Mouse (Mus musculus): Measurements from ENCODE around the gene Lrrc15. TPM values are rescaled to one million over a fixed set of nuclear protein-coding genes. Genes with fewer than 3 reads are reported as not detected.
A peak's percentile ranks its signal among the peaks of the same experiment; 100 is the strongest.

Lrrc15 gene
- total RNA-seq, 2 experiments from 2014 or later, result 0.60 to 0.65 TPM

DNA sequence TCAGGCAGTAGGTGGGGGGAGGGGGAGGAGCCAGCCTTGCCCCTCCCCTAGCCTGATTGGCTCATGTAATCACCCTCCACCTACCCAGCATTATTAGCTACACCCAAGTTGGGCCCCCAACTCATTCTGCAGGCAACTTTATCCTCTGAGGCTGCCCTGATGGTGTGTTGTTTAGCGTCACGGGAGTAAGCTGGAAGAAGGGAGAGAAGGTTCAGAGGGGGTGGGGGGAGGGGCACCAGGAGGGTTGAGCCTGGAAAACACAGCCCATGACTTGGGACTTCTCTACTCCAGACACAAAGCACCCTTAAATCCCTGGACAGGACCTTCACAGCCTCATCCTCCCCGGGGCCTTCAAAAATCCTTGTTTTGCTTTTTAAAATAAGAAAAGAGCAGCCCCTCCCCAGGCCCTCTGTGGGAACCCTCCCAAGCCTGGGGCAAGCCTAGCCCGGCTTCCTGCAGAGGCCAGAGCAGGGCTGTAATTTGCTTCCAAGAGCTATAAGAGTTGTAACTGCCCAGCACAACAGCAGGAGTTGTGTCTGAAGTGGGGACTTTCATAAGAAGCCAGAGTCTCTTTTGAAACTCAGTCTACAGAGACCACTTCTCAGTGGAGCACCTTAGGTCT, 2.3 kb downstream of the Lrrc15 start:
- intact Hi-C loops (cut with DNase I), result no loop called here
- no peak for DNase-seq

DNA sequence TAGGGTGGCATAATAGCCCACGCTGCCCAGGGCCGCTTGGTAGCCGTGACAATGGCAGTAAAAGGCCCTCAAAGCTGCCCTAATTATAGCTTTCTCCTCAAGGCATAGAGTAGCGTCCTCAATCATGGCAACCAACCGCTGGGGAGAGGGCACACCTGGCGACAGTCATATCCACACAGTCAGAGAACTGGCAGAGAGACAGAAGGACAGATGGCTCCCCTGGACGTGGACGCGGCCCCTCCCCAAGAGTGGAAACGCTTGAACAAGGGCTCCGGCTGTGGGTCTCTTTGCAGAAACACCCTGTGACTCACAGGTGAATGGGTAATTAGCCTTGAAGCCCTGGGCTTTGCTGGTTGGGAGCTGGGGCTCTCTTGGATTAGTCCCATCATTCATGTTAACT, 4.7 kb downstream of the Lrrc15 start:
- no peak for DNase-seq
- intact Hi-C loops (cut with DNase I), result no loop called here

DNA sequence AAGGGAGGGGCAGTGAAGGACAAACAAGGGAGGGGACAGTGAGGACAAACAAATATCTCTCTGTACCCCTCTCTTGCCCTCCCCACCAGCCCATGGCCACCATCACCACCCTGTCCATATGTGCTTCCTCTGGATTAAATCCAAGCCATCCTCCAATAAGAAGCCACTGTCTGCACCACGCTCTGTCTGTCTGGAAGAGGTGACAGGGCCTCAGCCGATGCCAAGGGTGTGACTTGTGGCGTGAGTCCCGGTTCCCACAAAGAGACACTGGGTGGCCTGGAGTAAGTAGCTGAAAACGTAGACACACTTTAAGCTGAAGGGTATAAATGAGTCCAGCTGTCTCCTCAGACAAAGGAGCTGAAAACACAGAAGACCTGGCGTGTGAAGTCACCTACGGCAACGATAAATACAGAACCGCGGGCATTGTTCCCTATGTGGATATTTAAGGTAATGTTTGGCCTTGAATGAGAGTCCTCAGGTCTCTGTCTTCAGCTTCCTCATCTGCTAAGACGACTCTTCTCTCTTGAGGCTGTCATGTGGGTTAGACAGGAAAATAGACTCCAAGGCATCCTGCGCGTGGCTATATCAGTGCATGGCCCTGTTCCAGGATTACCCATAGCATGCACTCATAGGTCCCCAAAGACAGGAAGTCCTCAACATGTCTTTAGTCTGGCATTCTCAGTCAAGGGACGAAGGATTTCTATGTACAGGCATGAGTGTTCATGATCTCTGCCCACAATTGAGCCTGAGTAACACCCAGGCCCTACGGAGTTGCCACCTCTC, 7.3 kb downstream of the Lrrc15 start:
- no peak for DNase-seq
- intact Hi-C loops (cut with DNase I), result no loop called here

DNA sequence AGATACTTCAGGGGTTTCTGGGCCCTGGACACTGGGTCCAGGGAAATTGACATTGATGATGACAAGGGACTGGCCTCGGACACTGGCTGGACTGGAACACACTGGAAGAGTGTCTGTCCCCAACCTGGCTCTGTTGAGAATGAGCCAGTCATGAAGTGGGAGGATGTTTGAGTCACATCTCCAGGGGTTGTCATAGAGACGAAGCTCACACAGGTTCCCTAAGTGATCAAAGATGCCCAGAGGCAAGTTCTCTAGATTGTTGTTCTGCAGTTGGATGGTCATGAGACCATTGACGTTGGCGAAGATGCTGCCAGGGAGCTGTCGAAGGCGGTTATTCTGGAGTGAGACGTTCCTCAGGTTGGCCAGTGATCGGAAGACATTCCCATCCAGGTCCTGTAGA, 10.0 kb downstream of the Lrrc15 start:
- no peak for DNase-seq
- intact Hi-C loops (cut with DNase I), result no loop called here

DNA sequence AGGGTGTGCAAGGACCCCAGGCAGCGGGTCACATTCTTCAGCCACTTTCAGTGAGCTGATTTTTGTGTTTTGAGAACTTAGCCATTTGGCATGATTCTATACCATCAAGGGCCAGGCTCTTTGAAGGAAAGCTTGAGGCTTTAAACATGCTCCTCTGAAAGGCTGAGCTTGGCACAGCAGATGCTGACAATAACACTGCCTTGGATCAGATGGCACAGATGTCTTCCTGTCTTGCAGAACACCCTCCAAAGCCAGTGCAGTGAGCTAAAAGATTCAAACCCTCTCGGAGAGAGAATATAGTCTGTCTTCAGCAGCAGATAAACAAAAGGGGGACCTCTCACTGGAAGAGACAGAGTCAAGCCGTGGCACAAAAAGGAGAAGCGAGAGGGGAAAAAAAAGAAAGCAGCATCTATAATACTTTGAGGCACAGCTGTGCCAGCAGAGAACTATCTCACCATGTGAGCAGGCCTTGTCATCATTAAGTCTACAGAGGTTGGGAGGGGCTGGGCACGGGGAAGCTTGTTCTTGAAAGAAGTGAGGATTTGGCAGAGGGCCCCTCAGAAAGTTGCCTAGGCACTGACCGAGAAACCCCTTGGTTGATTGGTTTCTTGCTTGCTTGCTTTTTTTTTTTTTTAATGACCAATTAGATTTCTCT, 11.0 kb downstream of the Lrrc15 start:
- DNase-seq, result no peak
- intact Hi-C loops (cut with DNase I), result no loop called here

DNA sequence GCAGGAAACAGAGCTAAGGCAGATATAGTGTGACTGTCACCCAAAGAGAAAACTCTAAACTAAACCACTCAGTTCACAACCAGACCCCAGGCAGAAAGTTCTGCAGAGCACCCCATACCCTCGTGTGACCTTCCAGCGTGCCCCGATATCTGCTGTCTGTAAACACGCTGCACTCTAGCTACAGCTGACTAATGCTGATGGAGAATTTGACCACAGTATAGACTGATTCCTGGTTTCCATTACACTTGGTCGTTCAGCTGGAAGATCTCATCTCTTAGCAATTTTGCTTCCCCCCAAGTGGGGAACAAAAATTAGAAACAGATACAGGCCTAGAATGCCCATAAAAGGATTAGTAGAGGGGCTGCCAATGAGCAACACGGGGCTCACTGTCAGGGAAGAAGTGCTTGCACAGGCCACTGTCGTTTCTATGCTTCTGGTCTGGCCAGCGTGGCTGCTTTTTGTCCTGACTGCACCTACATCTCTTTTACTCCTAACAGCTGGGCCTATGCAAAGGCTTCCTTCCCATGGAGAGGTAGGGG, 11.8 kb downstream of the Lrrc15 start:
- intact Hi-C loops (cut with DNase I), result no loop called here

DNA sequence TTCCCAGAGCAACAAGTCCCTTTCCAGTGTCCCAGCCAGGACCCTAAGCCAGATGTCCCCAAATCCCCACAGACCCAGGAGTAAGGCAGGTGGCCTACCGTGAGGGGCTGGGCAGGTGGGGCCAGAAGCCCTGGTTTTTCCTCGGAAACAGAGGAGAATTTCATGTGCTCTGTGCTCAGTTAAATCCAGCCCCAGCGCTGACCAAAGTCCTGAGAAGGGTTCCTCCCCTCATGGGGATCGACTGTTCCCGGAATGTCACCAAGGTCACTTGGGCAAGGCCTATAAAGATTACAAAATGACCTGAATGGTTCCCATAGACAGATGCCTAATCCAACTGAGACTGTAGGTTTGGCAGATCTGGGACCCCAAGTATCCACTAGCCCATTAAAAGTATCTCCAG, 15.7 kb downstream of the Lrrc15 start, which contains the start of gene Cpn2:
Gene Cpn2 (minus strand): TSS at position 141 of the 400 bp plus-strand sequence.
- intact Hi-C loops (cut with DNase I), result no loop called here
- no peak for DNase-seq

More for the DNA sequence above, 11.8 kb downstream of the Lrrc15 start:
- no peak for DNase-seq

DNA sequence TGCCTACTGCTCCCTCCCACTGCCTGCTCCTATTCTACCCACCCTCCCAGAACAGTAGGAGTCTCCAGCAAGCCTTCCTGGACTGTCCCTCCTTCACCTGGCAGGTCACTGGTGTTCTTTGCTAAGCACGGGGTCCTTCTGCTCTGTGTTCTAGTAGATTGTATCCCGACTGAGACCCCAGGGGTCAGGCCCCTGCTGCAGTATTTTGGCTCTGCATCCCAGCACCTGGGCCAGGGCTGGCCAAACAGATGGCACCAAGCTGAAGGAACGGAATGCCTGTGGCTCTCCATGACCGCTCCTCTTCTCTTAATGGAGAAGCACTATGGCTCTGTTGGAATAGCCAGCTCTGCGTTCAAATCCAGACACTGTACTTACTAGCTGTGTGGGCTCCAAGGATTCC, 16.5 kb downstream of the Lrrc15 start:
- intact Hi-C loops (cut with DNase I), result no loop called here
- no peak for DNase-seq

DNA sequence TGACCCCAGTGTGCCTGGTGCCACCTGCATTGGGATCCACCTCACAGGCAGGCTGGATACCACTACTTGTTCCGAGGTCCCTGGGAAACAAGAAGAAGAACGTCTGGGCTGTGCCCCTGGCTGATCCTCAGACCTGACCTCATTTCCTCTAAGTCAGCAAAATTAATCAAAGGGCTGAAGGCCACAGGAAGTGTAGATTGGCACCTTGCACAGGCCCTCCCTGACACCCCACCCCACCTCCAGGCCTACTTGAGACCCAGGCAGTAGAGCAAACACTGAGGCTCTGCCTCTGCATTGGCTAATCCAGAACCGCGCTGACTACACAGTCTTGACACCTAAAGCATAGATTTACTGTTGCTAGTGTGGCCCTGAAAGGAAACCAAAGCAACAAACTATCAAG, 17.4 kb downstream of the Lrrc15 start:
- intact Hi-C loops (cut with DNase I), result no loop called here
- no peak for DNase-seq

GRCm38 (mm10) chr16:30263156-30263555, 19.9 kb downstream of the Lrrc15 start:
- DNase-seq, result no peak
- intact Hi-C loops (cut with DNase I), result no loop called here

DNA sequence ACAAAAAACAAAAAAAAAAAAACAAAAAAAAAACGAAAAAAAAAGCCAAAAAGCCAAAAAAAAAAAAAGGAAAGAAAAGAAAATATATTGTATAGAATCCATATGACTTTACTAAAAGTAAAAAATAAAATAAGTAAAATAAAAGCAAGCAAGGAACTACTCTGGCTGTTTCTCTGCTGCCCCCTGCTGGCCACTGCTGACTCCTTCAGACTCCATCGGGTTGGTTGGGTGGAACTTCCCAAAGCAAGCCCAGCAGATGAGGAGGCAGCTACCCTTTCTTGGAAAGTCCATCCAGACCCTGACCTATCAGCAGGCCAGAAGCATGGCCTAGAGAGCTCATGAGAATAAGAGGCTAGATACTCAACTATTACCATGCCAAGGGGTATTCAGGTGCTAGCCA, 20.4 kb downstream of the Lrrc15 start:
- peak; percentile 64 to 81 for DNase-seq
- intact Hi-C loops (cut with DNase I), result no loop called here

GRCm38 (mm10) chr16:30262157-30262556, 20.9 kb downstream of the Lrrc15 start:
- DNase-seq, result no peak

GRCm38 (mm10) chr16:30261341-30261740, 21.7 kb downstream of the Lrrc15 start:
- intact Hi-C loops (cut with DNase I), result no loop called here
- no peak for DNase-seq

More at GRCm38 (mm10) chr16:30262157-30262556, 20.9 kb downstream of the Lrrc15 start:
- intact Hi-C loops (cut with DNase I), result no loop called here

DNA sequence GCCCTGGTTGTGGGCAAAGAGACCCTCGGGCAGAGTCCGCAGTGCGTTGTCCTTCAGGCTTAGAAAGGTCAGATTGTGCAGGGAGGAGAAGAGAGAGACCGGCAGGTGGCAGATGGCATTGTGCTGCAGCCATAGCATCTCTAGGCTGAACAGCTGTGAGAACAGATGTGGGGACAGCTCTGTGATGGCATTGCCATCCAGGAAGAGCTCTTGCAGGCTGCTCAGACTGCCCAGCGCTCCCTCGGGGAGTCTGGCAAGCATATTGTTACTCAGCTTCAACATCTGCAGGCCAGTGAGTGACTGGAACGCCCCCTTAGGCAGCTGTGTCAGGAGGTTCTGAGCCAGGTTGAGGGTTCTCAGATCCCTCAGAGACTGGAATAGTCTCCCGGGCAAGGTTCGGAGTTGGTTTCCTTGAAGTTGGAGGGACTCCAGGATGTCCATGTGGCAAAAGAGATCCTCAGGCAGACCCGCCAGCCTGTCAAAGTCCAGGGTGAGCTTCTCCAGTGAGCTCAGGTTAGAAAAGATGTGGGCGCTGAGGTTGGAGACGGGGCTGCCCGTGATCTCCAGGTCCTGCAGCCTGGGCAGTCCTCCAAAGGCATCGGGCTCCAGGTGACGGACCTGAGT, 22.9 kb downstream of the Lrrc15 start:
- DNase-seq, result no peak
- intact Hi-C loops (cut with DNase I), result no loop called here

GRCm38 (mm10) chr16:30259444-30259843, 23.6 kb downstream of the Lrrc15 start:
- DNase-seq, result peak; percentile 68 to 71
- intact Hi-C loops (cut with DNase I), result no loop called here

DNA sequence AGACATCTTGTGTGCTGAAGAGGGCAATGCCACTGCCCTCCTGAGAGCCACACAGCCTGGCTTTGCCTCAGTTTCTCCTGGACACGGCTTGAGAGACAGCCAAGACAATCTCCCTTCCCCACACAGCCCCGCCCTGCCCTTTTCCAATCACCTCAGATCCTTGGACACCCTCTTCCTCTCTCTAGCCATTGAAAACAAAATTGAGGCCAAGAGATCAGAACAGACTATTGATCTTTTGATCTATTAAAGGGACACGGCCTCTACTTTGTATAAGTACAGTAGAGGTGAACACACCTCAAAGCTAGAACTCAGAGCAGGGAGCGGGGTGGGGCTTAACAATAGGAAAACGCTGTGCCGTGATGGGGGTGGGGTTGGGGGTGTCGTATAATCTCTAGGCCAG, 24.6 kb downstream of the Lrrc15 start:
- no peak for DNase-seq
- intact Hi-C loops (cut with DNase I), result no loop called here

GRCm38 (mm10) chr16:30257718-30258117, 25.3 kb downstream of the Lrrc15 start:
- intact Hi-C loops (cut with DNase I), result no loop called here
- DNase-seq, result no peak

DNA sequence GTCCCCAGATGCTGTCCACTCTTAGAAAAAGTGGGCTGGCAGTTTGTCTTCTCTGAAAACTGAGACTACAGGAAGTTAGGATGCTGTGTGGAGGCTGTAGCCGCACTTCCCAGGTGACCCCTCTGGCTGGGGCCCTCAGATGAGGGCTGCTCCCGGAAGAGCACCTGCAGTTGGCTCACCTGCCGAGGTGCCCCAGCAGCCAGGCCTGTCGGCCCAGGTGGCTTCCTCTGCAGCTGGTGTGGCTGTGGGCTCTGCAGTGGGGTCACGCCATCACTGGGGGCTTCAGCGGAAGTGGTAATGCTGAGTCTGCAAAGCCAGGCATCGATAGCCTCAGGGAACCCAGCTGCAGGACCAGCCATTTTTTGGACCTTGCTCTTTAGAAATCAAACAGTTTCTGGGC, 28.0 kb downstream of the Lrrc15 start:
- intact Hi-C loops (cut with DNase I), result no loop called here
- no peak for DNase-seq

GRCm38 (mm10) chr16:30253900-30254299, 29.2 kb downstream of the Lrrc15 start:
- no peak for DNase-seq
- intact Hi-C loops (cut with DNase I), result loop anchor here (2.0 to 5.0 kb wide), 3 partner anchors 31 to 268 kb away; no protein-coding TSS in a partner anchor

GRCm38 (mm10) chr16:30253374-30253773, 29.7 kb downstream of the Lrrc15 start:
- no peak for DNase-seq
- intact Hi-C loops (cut with DNase I), result loop anchor here (2.0 to 5.0 kb wide), 3 partner anchors 31 to 269 kb away; no protein-coding TSS in a partner anchor

- peak; percentile 87 to 92 for DNase-seq
- intact Hi-C loops (cut with DNase I), result loop anchor here (1.0 to 5.0 kb wide), 4 partner anchors 33 to 270 kb away; no protein-coding TSS in a partner anchor
These were observed 31.0 kb downstream of the Lrrc15 start for GRCm38 (mm10) chr16:30252003-30252418.

Measured in heart, postnatal 10 days (tissue).